Mouse (Mus musculus) stomach, embryonic 15.5 days (tissue): ENCODE data around the gene Psme3. TPM values are rescaled to one million over a fixed set of nuclear protein-coding genes. Genes with fewer than 3 reads are reported as not detected.

Experiments
- ATAC-seq: fragments of 200-750 bp; cut with Nextera tagmentation; 2 replicates; pipeline ENCODE4 v1.8.0; 2017; ENCODE audit warnings: low read depth, moderate number of reproducible peaks, moderate TSS enrichment; ENCODE audit not compliant: insufficient read depth, low FRiP score
- H3K27ac ChIP-seq: fragments of 300-500 bp; sonication (generic); 2 replicates; pipeline ENCODE4 v1.5.1; 2015; ENCODE audit warnings: mild to moderate bottlenecking, inconsistent platforms
- H3K27me3 ChIP-seq: fragments of 300-500 bp; sonication (generic); replicated peaks from 2 replicates; pipeline ENCODE4 v1.6.1; 2015; ENCODE audit warnings: inconsistent platforms
- H3K36me3 ChIP-seq: fragments of 300-500 bp; sonication (generic); 2 replicates; pipeline ENCODE4 v1.6.1; 2015; ENCODE audit warnings: inconsistent platforms
- H3K4me1 ChIP-seq: fragments of 300-500 bp; sonication (generic); 2 replicates; pipeline ENCODE4 v1.6.1; 2015; ENCODE audit warnings: inconsistent platforms
- H3K4me2 ChIP-seq: fragments of 300-500 bp; sonication (generic); 2 replicates; pipeline ENCODE4 v1.6.1; 2015; ENCODE audit warnings: mild to moderate bottlenecking, inconsistent platforms
- H3K4me3 ChIP-seq: fragments of 300-500 bp; sonication (generic); replicated peaks from 2 replicates; pipeline ENCODE4 v1.5.1; 2015; ENCODE audit warnings: inconsistent platforms
- H3K9ac ChIP-seq: fragments of 300-500 bp; sonication (generic); 2 replicates; pipeline ENCODE4 v1.6.1; 2015; ENCODE audit warnings: inconsistent platforms
- H3K9me3 ChIP-seq: fragments of 300-500 bp; sonication (generic); 2 replicates; pipeline ENCODE4 v1.6.1; 2016; ENCODE audit warnings: inconsistent platforms
- WGBS: fragments of 180-500 bp; shearing (Covaris S2); methylation state at CpG from one replicate; pipeline ENCODE4 v1.1.7; 2015; 5-methylcytosine and 5-hydroxymethylcytosine counted together
- polyA plus RNA-seq: library from polyadenylated mRNA; unstranded; fragments of >200 nt; fragmentation: Nextera tagmentation; extraction: Ambion mirVana; gene quantifications from 2 replicates; pipeline ENCODE4 v1.2.1, GENCODE M21; 2015

Psme3 gene
- 125 and 136 TPM in 2 replicates for polyA plus RNA-seq

DNA sequence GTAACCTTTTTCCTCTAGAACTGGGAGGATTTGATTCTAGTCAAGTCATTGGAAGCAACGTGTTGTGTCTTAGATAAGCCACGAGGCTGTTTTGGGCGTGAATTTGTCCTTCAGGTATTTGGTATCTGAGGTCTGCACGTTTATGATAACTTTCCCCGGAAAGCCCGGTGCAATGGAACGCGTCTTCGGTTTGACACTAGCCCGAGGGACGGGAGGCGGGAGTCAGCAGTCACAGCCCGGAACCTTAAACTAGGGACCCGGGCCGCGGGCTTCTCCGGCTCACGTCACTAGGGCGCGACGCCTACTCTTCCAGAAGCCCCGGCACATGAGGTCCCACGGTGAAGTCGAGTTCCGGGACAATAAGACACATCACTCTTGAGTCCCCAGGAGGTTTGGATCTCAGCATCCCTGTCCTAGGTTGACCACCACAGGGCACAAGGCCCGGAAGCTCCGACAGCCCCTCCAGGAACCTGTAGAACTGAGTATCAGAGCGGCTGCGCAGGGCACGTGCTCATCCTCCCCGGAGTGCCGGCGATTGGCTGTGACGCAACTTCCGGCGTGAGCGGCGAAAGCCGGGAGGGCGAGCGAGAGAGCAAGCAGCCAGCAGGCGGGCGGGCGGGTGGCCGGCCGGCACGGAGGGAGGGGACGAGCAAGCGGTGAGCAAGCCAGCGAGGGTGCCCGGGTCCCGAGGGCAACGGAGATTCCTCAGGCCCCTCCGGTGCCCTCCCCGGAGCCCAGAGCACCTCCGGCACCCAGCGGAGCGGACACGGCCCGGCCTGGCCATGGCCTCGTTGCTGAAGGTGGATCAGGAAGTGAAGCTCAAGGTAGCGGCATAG is at the start of gene Psme3:
Psme3 (plus strand) TSS at position 549 of the 836 bp plus-strand sequence.
- Histone ChIP-seq H3K27me3 (no peaks in the 10 kb centered on the region), H3K36me3 (peaks cover 22% of the 10 kb centered on the region), H3K4me3 (peak within 1 kb of the TSS; percentile 98), H3K27ac (peak within 1 kb of the TSS; percentile 81), H3K9ac (peak within 1 kb of the TSS; percentile 95), H3K4me2 (peak within 1 kb of the TSS; percentile 89), H3K4me1 (peaks cover 14% of the 10 kb centered on the region; the same call in 1 of the 2 replicates), H3K9me3 (no peaks in the 10 kb centered on the region)
- under 1% methylated on average over 62 of the region's 62 CpGs for WGBS
- peak; percentile 90 for ATAC-seq

DNA sequence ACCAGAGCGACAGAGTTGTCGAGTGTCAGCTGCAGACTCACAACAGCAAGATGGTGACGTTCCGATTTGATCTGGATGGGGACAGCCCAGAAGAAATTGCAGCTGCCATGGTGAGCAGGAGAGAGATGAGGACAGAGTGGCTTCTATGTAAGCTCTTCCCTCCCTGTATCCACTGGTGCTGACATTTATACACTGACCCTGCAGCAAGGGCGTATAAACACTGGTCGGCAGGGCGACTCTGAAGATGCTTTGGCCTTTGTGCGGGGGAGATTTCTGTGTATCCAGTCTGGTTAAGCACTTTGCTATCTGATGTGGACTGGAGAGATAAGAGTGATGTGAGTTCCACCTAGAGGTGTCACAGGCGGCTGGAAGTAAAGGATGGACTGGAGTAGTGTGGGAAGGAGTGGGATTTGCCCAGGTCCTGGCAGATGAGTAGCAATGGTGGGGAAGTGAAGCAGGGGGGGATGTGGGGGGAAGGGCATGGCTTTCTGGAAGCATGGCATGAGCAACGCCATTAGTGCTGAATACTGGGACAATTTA is 46.4 kb upstream of the Psme3 start:
- Histone ChIP-seq H3K9me3 (no peaks in the 10 kb centered on the region), H3K36me3 (peaks cover 3% of the 10 kb centered on the region; the same call in 1 of the 2 replicates), H3K27ac (no peak overlapping the region), H3K4me2 (no peak overlapping the region), H3K4me1 (peaks cover 6% of the 10 kb centered on the region; the same call in 1 of the 2 replicates), H3K27me3 (peaks cover 8% of the 10 kb centered on the region; the same call in 1 of the 2 replicates), H3K4me3 (no peak overlapping the region), H3K9ac (no peak overlapping the region)
- 17% methylated on average over 10 of the region's 10 CpGs for WGBS
- ATAC-seq = no peak

DNA sequence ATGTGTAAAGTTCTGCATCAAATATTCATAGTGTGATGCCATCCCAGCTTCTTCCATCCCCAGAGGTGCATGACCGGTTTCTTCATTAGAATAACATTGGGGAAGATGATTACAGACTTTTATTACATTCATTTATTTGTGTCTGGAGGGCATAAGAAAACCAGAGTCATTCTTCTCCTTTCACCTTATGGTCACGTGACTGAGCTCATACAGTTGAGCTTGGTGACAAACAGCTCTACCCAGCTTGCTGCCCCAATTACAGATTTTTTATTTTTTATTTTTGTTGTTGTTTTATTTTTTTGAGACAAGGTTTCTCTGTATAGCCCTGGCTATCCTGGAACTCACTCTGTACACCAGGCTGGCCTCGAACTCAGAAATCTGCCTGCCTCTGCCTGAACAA is 43.6 kb upstream of the Psme3 start:
- Histone ChIP-seq H3K36me3 (peaks cover 3% of the 10 kb centered on the region; the same call in 1 of the 2 replicates), H3K27me3 (no peaks in the 10 kb centered on the region; the same call in 1 of the 2 replicates), H3K4me1 (peaks cover 15% of the 10 kb centered on the region), H3K4me3 (no peak overlapping the region), H3K27ac (no peak overlapping the region), H3K9me3 (no peaks in the 10 kb centered on the region), H3K4me2 (no peak overlapping the region), H3K9ac (no peak overlapping the region)
- 88% methylated on average over 3 of the region's 3 CpGs for WGBS
- ATAC-seq = no peak

DNA sequence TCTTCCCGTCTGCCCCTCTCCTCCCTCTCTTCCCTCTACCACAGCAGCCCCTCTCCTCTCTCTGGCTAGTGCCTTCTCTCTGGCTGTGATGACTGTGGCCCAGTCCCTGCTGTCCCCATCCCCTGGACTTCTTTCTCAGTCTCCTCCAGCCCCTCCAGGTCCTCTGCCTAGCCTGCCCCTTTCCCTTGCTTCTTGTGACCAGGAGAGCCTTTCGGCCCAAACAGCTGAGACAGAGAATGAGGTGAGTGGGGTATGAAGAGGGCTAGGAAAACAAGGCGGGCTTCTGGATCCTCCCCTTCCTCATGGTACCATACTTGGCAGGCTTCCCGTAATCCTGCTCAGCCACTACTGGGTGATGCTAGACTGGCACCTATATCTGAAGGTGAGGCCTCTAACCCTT is 40.7 kb upstream of the Psme3 start:
- no peak overlapping the region for H3K4me2 ChIP-seq
- no peaks in the 10 kb centered on the region; the same call in 1 of the 2 replicates for H3K27me3 ChIP-seq
- peaks cover 27% of the 10 kb centered on the region for H3K4me1 ChIP-seq
- peaks cover 3% of the 10 kb centered on the region; the same call in 1 of the 2 replicates for H3K36me3 ChIP-seq
- ATAC-seq = no peak
- H3K27ac ChIP-seq = no peak overlapping the region
- H3K4me3 ChIP-seq = no peak overlapping the region
- H3K9ac ChIP-seq = no peak overlapping the region
- no peaks in the 10 kb centered on the region for H3K9me3 ChIP-seq
- 72% methylated on average over 4 of the region's 4 CpGs for WGBS

DNA sequence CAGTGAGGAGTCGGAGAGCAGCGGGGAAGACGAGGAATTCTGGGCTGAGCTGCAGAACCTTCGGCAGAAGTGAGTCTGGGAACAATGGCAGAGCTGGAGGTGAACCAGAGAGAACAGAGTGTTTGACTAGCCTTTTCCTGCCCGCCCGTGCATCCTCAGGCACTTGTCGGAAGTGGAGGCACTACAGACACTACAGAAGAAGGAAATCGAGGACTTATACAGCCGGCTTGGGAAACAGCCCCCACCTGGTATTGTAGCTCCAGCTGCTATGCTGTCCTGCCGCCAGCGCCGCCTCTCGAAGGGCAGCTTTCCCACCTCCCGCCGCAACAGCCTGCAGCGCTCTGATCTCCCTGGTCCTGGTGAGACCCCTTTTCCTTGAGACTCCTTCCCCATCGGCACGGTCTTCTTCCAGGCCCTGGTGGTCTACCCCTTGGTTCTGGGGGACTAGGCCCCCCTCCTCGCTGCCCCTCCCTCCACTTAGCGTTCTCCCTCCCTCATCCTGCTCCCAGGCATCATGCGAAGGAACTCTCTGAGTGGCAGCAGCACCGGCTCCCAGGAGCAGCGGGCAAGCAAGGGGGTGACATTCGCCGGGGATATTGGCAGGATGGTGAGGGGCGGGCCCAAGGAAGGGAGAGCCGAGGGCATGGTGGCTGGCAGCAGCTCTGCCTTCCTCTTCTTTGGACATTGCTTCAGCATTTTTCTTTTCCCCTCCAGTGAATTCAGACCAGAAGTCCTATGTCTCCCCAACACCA is 39.5 kb upstream of the Psme3 start:
- no peak overlapping the region for H3K27ac ChIP-seq
- 38% methylated on average over 27 of the region's 27 CpGs for WGBS
- H3K36me3 ChIP-seq = peaks cover 3% of the 10 kb centered on the region; the same call in 1 of the 2 replicates
- peak overlapping the region; percentile 82 for H3K4me2 ChIP-seq
- H3K4me3 ChIP-seq = peak overlapping the region; percentile 7; the same call in 1 of the 2 replicates
- no peak overlapping the region for H3K9ac ChIP-seq
- no peaks in the 10 kb centered on the region for H3K27me3 ChIP-seq
- H3K4me1 ChIP-seq = peaks cover 27% of the 10 kb centered on the region
- no peaks in the 10 kb centered on the region for H3K9me3 ChIP-seq
- no peak for ATAC-seq

DNA sequence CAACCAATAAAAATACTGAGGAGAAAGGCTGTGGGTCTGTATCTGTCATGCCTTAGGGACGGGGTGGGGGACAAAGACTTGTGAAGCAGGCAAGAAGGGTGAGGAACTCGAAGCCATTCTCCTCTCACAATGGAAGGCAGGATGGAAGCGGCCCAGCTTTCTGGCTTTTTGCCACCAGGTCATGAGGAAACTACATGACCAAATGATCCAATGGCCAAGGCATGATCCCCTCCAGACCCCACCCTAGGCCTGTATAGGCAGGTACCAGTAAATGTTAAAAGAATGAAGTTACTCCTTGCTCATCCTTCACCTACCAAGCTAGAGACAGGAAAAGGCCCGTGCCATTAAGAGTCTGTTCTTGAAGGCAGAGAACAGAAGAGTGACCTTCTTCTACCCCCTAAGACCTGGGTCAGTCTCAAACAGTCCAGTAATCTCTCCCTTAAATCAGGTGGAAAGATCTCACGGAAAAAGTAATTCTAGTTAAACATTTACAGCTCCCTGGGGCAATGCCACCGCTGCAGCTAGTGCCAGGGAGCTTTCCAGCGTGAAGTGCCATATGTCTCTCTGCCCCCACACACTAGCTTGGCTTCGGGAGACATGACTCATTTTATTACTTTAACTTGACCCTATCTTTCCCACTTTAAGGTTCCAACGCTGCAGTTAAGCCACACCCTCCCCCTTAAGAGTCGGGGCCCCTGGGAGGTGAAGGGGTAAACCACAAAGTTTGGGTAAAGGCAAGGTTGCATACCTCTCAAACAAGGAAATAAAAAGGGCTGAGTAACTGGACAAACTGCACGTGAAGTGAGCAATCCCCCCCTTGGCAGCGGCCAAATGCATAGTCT is 38.4 kb upstream of the Psme3 start:
- H3K9ac ChIP-seq = peak overlapping the region; percentile 49
- H3K27me3 ChIP-seq = no peaks in the 10 kb centered on the region
- H3K4me2 ChIP-seq = peak overlapping the region; percentile 82
- H3K4me1 ChIP-seq = peaks cover 27% of the 10 kb centered on the region
- WGBS = 49% methylated on average over 12 of the region's 12 CpGs
- no peaks in the 10 kb centered on the region for H3K9me3 ChIP-seq
- peaks cover 3% of the 10 kb centered on the region; the same call in 1 of the 2 replicates for H3K36me3 ChIP-seq
- peak overlapping the region; percentile 76 for H3K27ac ChIP-seq
- peak; percentile 38; the same call in 1 of the 2 replicates for ATAC-seq
- peak overlapping the region; percentile 82 for H3K4me3 ChIP-seq

DNA sequence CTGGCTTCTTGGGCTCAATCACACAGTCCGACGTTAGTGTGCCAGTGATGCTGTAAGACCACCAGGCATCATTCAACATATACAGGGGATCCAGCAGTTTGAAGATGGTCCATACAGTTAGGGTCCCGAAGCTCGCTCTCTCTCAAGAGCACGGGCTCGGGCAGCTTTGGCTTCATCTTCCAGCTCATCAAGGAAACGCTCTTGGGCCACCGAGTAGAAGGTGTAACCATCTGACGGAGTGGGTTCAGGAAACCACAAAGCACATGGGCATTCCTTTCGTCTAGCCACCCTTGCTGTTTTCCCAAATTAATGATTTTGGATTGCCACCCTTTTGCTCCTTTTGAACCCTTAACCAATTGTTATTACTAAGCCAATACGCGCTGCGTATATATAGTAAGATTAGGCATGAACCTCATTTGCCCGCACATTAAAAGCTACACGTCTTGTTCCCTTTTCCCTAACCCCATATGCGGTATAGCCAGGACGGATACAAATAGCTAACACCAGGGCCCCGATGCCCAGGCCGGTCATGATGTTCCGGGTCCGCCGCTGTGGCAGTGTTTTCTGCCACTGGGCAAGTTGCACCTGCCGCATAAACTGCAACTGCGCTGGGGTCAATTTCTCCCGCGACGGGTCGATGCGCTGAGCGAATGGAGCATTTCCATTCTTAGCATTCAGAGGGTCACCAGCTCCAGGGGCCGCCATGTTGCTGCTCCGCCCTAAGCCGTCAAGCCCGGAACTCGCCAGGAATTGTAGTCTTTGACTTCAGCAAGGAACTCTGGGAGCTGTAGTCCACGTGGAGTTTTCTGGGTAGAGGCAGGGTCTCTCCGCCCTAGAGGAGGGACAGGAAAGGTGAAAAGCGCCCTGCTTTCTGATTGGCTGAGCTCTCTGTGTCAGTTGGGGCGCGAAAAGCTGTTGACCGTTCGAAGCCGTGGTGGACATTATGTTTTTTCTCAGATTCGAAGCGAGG is 37.5 kb upstream of the Psme3 start, which contains the start of the genes Cntd1 and Coa3:
Cntd1 (plus strand) TSS at position 790 of the 970 bp plus-strand sequence.
Coa3 (minus strand) TSS at position 892 of the 970 bp plus-strand sequence.
- WGBS = 6% methylated on average over 45 of the region's 45 CpGs
- Histone ChIP-seq H3K4me1 (peaks cover 27% of the 10 kb centered on the region), H3K9me3 (no peaks in the 10 kb centered on the region), H3K27ac (peak within 1 kb of the TSS; percentile 76), H3K27me3 (no peaks in the 10 kb centered on the region), H3K4me3 (peak within 1 kb of the TSS; percentile 82), H3K36me3 (peaks cover 3% of the 10 kb centered on the region; the same call in 1 of the 2 replicates), H3K4me2 (peak within 1 kb of the TSS; percentile 82), H3K9ac (peak within 1 kb of the TSS; percentile 49)
- peak; percentile 93 for ATAC-seq

DNA sequence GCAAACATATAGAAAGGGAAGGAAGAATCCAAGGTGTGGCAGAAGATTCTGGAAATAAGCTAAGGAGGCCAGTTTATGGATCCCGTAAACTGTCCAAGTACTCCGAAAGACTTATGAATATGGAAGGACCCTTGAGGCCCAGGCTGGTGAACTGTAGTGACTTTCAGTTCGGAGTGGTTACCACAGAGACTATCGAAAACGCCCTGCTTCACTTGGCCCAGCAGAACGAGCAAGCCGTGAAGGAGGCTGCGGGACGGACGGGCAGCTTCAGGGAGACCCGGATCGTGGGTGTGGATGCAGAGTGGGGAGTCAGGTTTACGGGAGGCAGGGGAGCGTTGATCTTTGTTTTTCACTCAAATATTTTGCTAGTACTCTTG is 36.8 kb upstream of the Psme3 start:
- H3K9me3 ChIP-seq = no peaks in the 10 kb centered on the region
- peaks cover 27% of the 10 kb centered on the region for H3K4me1 ChIP-seq
- H3K27ac ChIP-seq = no peak overlapping the region
- H3K36me3 ChIP-seq = no peaks in the 10 kb centered on the region
- H3K4me3 ChIP-seq = peak overlapping the region; percentile 82
- no peak overlapping the region for H3K9ac ChIP-seq
- no peak for ATAC-seq
- peak overlapping the region; percentile 82 for H3K4me2 ChIP-seq
- H3K27me3 ChIP-seq = no peaks in the 10 kb centered on the region
- WGBS = 53% methylated on average over 14 of the region's 14 CpGs

DNA sequence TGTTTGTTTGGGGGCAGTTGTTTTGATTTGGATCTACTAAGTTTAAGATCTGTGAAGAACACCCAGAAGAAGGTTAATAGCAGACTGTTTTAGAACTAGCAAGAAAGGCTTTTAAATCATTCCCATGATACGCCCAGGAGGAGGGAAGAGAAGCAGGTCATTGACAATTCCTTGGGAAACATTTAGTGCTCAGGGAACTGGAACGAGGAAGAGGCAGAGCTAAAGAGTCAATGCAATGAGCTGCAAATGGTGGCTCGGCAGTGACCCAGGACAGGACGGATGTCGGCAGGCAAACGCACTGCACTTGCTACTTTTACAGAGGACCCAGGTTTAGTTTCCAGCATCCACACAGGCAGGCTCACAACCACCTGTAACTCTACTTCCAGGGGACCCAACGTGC is 35.2 kb upstream of the Psme3 start:
- H3K36me3 ChIP-seq = no peaks in the 10 kb centered on the region
- H3K4me2 ChIP-seq = no peak overlapping the region
- no peaks in the 10 kb centered on the region for H3K27me3 ChIP-seq
- 58% methylated on average over 7 of the region's 7 CpGs for WGBS
- H3K9ac ChIP-seq = no peak overlapping the region
- H3K4me3 ChIP-seq = no peak overlapping the region
- peaks cover 27% of the 10 kb centered on the region for H3K4me1 ChIP-seq
- no peaks in the 10 kb centered on the region for H3K9me3 ChIP-seq
- H3K27ac ChIP-seq = no peak overlapping the region
- ATAC-seq = no peak

DNA sequence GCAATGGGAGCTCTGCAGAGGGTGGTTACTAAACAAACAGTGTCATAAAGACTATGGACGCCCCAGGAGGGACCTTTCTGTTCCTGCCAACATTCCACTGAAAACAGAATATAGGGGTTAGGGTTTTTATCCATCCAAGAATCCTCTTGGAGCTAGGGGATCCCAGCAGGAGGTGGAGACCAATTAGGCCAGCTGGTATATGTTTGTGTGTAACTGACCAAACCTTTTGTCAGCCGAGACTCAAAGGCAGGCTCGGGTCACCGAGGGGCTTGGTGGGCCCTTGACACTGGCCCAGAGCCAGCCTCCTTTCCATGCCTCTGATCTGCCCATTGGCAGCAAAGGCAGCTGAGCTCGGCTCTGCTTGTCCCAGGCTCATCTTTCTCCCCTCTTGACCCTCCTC is 33.1 kb upstream of the Psme3 start:
- no peak overlapping the region for H3K4me2 ChIP-seq
- 24% methylated on average over 5 of the region's 5 CpGs for WGBS
- H3K4me3 ChIP-seq = no peak overlapping the region
- H3K4me1 ChIP-seq = peaks cover 8% of the 10 kb centered on the region
- no peaks in the 10 kb centered on the region for H3K36me3 ChIP-seq
- no peak overlapping the region for H3K27ac ChIP-seq
- no peak for ATAC-seq
- H3K9me3 ChIP-seq = no peaks in the 10 kb centered on the region
- no peaks in the 10 kb centered on the region for H3K27me3 ChIP-seq
- H3K9ac ChIP-seq = no peak overlapping the region
